Mouse (Mus musculus) limb, embryonic 14.5 days (tissue): ENCODE results near the gene Aif1. TPM values are rescaled to one million over a fixed set of nuclear protein-coding genes. Genes with fewer than 3 reads are reported as not detected.
A peak's percentile ranks its signal among the peaks of the same experiment; 100 is the strongest.

ENCODE experiments used
- ATAC-seq: fragments of 200-750 bp; cut with Nextera tagmentation; 2 replicates; pipeline ENCODE4 v1.8.0; 2017; ENCODE audit warnings: low read depth, moderate number of reproducible peaks, moderate TSS enrichment; ENCODE audit not compliant: low FRiP score
- DNase-seq: peaks from one replicate; pipeline ENCODE4 v3.0.0-alpha.2; 2015; ENCODE audit warnings: low spot score
- H3K27ac ChIP-seq: fragments of 300-500 bp; sonication (generic); replicated peaks from 2 replicates; pipeline ENCODE4 v1.5.1; 2014; ENCODE audit warnings: low read depth, mild to moderate bottlenecking, low read length, moderate library complexity, mixed read lengths
- H3K27me3 ChIP-seq: fragments of 300-500 bp; sonication (generic); 2 replicates; pipeline ENCODE4 v1.6.1; 2014; ENCODE audit warnings: low read length, mixed read lengths; ENCODE audit not compliant: control insufficient read depth, insufficient read depth
- H3K36me3 ChIP-seq: fragments of 300-500 bp; sonication (generic); 2 replicates; pipeline ENCODE4 v1.6.1; 2014; ENCODE audit warnings: mild to moderate bottlenecking, low read length, moderate library complexity, mixed read lengths; ENCODE audit not compliant: control insufficient read depth, insufficient read depth
- H3K4me1 ChIP-seq: fragments of 300-500 bp; sonication (generic); 2 replicates; pipeline ENCODE4 v1.6.1; 2014; ENCODE audit warnings: antibody characterized with exemption, low read length, mixed read lengths; ENCODE audit not compliant: control insufficient read depth, insufficient read depth
- H3K4me2 ChIP-seq: fragments of 300-500 bp; sonication (generic); replicated peaks from 2 replicates; pipeline ENCODE4 v1.6.1; 2014; ENCODE audit warnings: low read depth, mild to moderate bottlenecking, low read length, moderate library complexity; ENCODE audit not compliant: severe bottlenecking
- H3K4me3 ChIP-seq: fragments of 300-500 bp; sonication (generic); replicated peaks from 2 replicates; pipeline ENCODE4 v1.5.1; 2014; ENCODE audit warnings: low read length
- H3K9ac ChIP-seq: fragments of 300-500 bp; sonication (generic); 2 replicates; pipeline ENCODE4 v1.6.1; 2014; ENCODE audit warnings: mild to moderate bottlenecking, low read depth, low read length, moderate library complexity; ENCODE audit not compliant: severe bottlenecking
- H3K9me3 ChIP-seq: fragments of 300-500 bp; sonication (generic); 2 replicates; pipeline ENCODE4 v1.6.1; 2016; ENCODE audit warnings: low read length; ENCODE audit not compliant: control insufficient read depth
- POLR2A ChIP-seq: fragments of 200-500 bp; IDR thresholded peaks from 2 replicates; pipeline ENCODE4 v1.8.0; 2012; ENCODE audit warnings: inconsistent platforms, mild to moderate bottlenecking, moderate library complexity, borderline replicate concordance; ENCODE audit not compliant: insufficient read depth, insufficient read length; ENCODE audit errors: extremely low read depth
- WGBS: fragments of 180-500 bp; shearing (Covaris S2); extraction: QIAGEN DNeasy Blood & Tissue Kit; methylation state at CpG from one replicate; pipeline ENCODE4 v1.1.7; 2014; 5-methylcytosine and 5-hydroxymethylcytosine counted together
- polyA plus RNA-seq, 2 experiments: library from polyadenylated mRNA; depleted of rRNA in 1 of 2; stranded (reverse) in 1 of 2; unstranded in 1 of 2; fragments of >200 nt; fragmentation: Nextera tagmentation in 1 of 2; extraction: Ambion mirVana in 1 of 2; gene quantifications; 2 replicates each; pipeline versions ENCODE4 v1.2.1 to v1.2.3; 2012 to 2014

Gene Aif1
- polyA plus RNA-seq, 2 experiments: 4.8 to 15.7 TPM

DNA sequence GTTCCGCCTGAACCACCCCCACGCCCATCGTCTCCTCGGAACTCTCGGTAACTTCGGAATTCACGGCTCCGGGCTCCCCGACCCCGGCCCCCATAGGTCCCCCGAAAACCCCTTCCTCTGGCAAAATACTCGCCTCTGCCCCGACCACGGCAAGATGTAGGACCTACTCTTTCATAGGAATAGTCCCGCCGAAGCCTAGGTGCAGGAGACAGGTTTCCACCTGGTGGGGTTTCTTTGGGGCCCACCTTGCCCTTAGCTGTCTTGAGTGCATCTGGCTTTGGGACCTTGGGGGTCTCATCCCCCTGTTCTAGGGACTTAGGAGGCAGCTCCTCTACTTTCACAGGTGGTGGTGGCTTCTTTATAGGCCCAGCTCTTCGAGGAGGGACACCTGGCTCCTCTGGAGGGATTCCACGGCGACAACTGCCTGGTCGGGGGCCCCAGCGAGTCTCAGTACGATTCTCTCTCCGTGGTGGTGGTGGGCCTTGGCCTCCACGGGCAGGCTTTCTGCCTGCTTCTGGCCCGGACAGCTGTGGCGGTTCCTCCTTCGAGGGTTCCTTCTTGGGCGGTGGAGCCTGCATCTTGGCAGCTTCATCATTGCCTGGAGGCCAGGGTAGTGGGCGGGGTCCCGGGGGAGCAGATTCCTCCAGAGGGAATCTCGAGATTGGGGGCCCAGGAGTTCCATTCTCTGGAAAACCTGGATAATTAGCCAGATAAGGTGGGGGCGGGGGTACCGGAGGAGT lies 19.2 kb downstream of the Aif1 start:
- ATAC-seq (no peak), DNase-seq (no peak)
- Histone ChIP-seq H3K4me2 (no peak overlapping the region), H3K4me3 (no peak overlapping the region), H3K9ac (no peak overlapping the region), H3K4me1 (no peaks in the 10 kb centered on the region), H3K9me3 (no peaks in the 10 kb centered on the region), H3K27me3 (no peaks in the 10 kb centered on the region), H3K27ac (no peak overlapping the region), H3K36me3 (peaks cover 100% of the 10 kb centered on the region)
- no peak for TF ChIP-seq POLR2A
- 89% methylated on average over 33 of the region's 33 CpGs for WGBS

DNA sequence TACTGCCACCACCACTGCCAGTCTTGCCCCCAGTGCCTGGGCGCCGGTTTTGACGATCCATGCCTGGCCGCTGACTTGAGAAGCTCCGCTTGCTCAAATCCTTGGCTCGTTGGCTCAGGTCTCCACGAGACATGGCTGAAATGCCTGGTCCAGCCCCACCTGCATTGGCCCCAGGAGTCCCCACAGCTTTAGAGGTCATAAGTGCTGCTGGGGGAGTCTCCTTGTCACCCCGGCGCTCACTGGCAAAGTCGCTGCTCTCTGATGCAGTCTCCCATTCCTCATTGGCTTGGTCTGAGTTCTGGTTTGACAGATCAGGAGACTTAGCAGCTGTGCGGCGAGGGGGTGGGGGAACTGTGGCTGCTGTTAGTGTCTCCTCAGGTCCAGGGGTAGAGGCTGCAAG lies 20.4 kb downstream of the Aif1 start:
- no peaks in the 10 kb centered on the region for H3K4me1 ChIP-seq
- H3K27ac ChIP-seq: no peak overlapping the region
- H3K27me3 ChIP-seq: no peaks in the 10 kb centered on the region
- H3K9me3 ChIP-seq: no peaks in the 10 kb centered on the region
- no peak overlapping the region for H3K4me2 ChIP-seq
- no peak for ATAC-seq
- no peak overlapping the region for H3K9ac ChIP-seq
- no peak for DNase-seq
- TF ChIP-seq POLR2A: no peak
- 90% methylated on average over 12 of the region's 12 CpGs for WGBS
- peaks cover 99% of the 10 kb centered on the region for H3K36me3 ChIP-seq
- no peak overlapping the region for H3K4me3 ChIP-seq

GRCm38 (mm10) chr17:35154616-35155015 lies 21.3 kb downstream of the Aif1 start:
- no peak overlapping the region for H3K27ac ChIP-seq
- no peaks in the 10 kb centered on the region for H3K4me1 ChIP-seq
- 84% methylated on average over 7 of the region's 7 CpGs for WGBS
- ATAC-seq: no peak
- DNase-seq: no peak
- no peaks in the 10 kb centered on the region for H3K9me3 ChIP-seq
- H3K9ac ChIP-seq: 0 out of 2 replicates have a peak overlapping the region, but pooled peaks have one; percentile 25
- TF ChIP-seq POLR2A: no peak
- H3K27me3 ChIP-seq: no peaks in the 10 kb centered on the region
- no peak overlapping the region for H3K4me2 ChIP-seq
- H3K36me3 ChIP-seq: peaks cover 99% of the 10 kb centered on the region
- no peak overlapping the region for H3K4me3 ChIP-seq

DNA sequence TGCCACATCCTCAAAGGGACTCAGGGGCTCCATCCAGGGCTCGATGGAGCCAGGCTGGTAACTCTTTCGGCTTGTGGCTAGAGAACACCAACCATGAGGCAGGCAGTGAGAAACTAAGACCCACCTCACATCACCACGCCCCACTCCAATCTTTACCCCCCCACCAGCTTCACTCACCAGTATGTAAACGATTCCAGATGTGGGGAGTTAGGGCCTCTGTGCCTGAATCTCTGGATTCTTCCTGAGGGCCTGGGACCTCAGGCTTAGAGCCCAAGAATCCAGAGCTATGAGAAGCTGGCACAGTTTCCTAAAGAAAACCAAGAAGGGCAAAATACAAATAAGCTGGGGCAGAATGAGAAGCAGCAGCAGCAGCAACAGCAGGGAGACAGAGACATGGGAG lies 21.9 kb downstream of the Aif1 start:
- WGBS: 63% methylated on average over 4 of the region's 4 CpGs
- no peak for TF ChIP-seq POLR2A
- DNase-seq (no peak), ATAC-seq (no peak)
- H3K9ac ChIP-seq: 0 out of 2 replicates have a peak overlapping the region, but pooled peaks have one; percentile 25
- H3K4me3 ChIP-seq: no peak overlapping the region
- no peaks in the 10 kb centered on the region for H3K27me3 ChIP-seq
- no peaks in the 10 kb centered on the region for H3K9me3 ChIP-seq
- H3K4me2 ChIP-seq: no peak overlapping the region
- H3K36me3 ChIP-seq: peaks cover 99% of the 10 kb centered on the region
- no peaks in the 10 kb centered on the region for H3K4me1 ChIP-seq
- no peak overlapping the region for H3K27ac ChIP-seq

DNA sequence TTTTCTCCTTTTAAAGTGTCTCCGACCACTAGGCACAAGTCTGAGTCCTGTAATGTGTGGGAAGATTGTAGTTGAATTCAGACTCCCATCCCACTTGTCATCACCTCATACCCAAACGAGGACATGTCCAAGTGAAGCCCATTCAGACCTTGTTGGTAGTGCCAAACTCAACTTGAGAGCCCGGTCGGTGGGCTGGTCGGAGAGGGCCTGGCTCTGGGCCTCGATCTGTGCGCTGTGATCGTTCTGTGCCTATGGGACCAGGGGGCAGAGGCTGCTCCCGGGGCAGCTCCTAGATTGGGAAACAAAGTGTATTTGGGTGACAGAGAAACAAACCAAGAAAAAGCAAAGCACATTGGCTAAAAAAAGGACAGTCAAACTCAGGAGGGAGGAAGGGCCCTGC lies 22.8 kb downstream of the Aif1 start:
- no peaks in the 10 kb centered on the region for H3K27me3 ChIP-seq
- H3K9me3 ChIP-seq: no peaks in the 10 kb centered on the region
- no peak overlapping the region for H3K4me3 ChIP-seq
- WGBS: 91% methylated on average over 9 of the region's 9 CpGs
- H3K36me3 ChIP-seq: peaks cover 99% of the 10 kb centered on the region
- H3K9ac ChIP-seq: no peak overlapping the region
- H3K4me1 ChIP-seq: no peaks in the 10 kb centered on the region
- TF ChIP-seq POLR2A: no peak
- DNase-seq: no peak
- H3K4me2 ChIP-seq: no peak overlapping the region
- H3K27ac ChIP-seq: no peak overlapping the region
- ATAC-seq: no peak
